Mouse (Mus musculus) intestine, embryonic 15.5 days (tissue): Measurements from ENCODE around the gene Apoc1. TPM values are rescaled to one million over a fixed set of nuclear protein-coding genes. Genes with fewer than 3 reads are reported as not detected.
"Not testable (repeated sequence)": the region's sequence is repeated elsewhere in the genome, so short reads cannot be mapped to it uniquely, and the experiment has no call there.

Source experiments
- ATAC-seq: fragments of 200-750 bp; cut with Nextera tagmentation; 2 replicates; pipeline ENCODE4 v1.8.0; 2017; ENCODE audit warnings: moderate TSS enrichment, moderate library complexity
- H3K27ac ChIP-seq: fragments of 300-500 bp; sonication (generic); 2 replicates; pipeline ENCODE4 v1.5.1; 2015; ENCODE audit warnings: mild to moderate bottlenecking, inconsistent platforms
- H3K27me3 ChIP-seq: fragments of 300-500 bp; sonication (generic); replicated peaks from 2 replicates; pipeline ENCODE4 v1.6.1; 2015; ENCODE audit warnings: inconsistent platforms
- H3K36me3 ChIP-seq: fragments of 300-500 bp; sonication (generic); 2 replicates; pipeline ENCODE4 v1.6.1; 2015; ENCODE audit warnings: inconsistent platforms
- H3K4me1 ChIP-seq: fragments of 300-500 bp; sonication (generic); replicated peaks from 2 replicates; pipeline ENCODE4 v1.6.1; 2015; ENCODE audit warnings: inconsistent platforms
- H3K4me2 ChIP-seq: fragments of 300-500 bp; sonication (generic); replicated peaks from 2 replicates; pipeline ENCODE4 v1.6.1; 2015; ENCODE audit warnings: mild to moderate bottlenecking, inconsistent platforms
- H3K4me3 ChIP-seq: fragments of 300-500 bp; sonication (generic); replicated peaks from 2 replicates; pipeline ENCODE4 v1.5.1; 2015; ENCODE audit warnings: inconsistent platforms
- H3K9ac ChIP-seq: fragments of 300-500 bp; sonication (generic); 2 replicates; pipeline ENCODE4 v1.6.1; 2015; ENCODE audit warnings: inconsistent platforms
- H3K9me3 ChIP-seq: fragments of 300-500 bp; sonication (generic); 2 replicates; pipeline ENCODE4 v1.6.1; 2016; ENCODE audit warnings: inconsistent platforms
- WGBS: fragments of 180-500 bp; shearing (Covaris S2); methylation state at CpG from one replicate; pipeline ENCODE4 v1.1.7; 2015; 5-methylcytosine and 5-hydroxymethylcytosine counted together
- polyA plus RNA-seq: library from polyadenylated mRNA; unstranded; fragments of >200 nt; fragmentation: Nextera tagmentation; extraction: Ambion mirVana; gene quantifications from 2 replicates; pipeline ENCODE4 v1.2.1, GENCODE M21; 2015

Gene Apoc1
- polyA plus RNA-seq, 1 experiment from 2014 or later: 27.1 TPM

- no peak overlapping the region for H3K27ac ChIP-seq
- H3K4me3 ChIP-seq: no peak overlapping the region
- 70% methylated on average over 6 of the region's 6 CpGs for WGBS
These were observed 1.0 kb downstream of the Apoc1 start for GRCm38 (mm10) chr7:19691434-19691833.

GRCm38 (mm10) chr7:19690845-19691244, 1.6 kb downstream of the Apoc1 start:
- H3K27ac ChIP-seq: no peak overlapping the region
- H3K9ac ChIP-seq: no peak overlapping the region
- no peaks in the 10 kb centered on the region for H3K9me3 ChIP-seq
- H3K4me1 ChIP-seq: peaks cover 30% of the 10 kb centered on the region
- 81% methylated on average over 4 of the region's 4 CpGs for WGBS
- no peaks in the 10 kb centered on the region for H3K27me3 ChIP-seq
- H3K4me3 ChIP-seq: no peak overlapping the region
- ATAC-seq: no peak
- H3K36me3 ChIP-seq: no peaks in the 10 kb centered on the region
- no peak overlapping the region for H3K4me2 ChIP-seq

More at GRCm38 (mm10) chr7:19691434-19691833, 1.0 kb downstream of the Apoc1 start:
- peak overlapping the region; percentile 6; the same call in 1 of the 2 replicates for H3K4me2 ChIP-seq
- no peaks in the 10 kb centered on the region for H3K36me3 ChIP-seq
- no peaks in the 10 kb centered on the region for H3K27me3 ChIP-seq
- H3K9me3 ChIP-seq: no peaks in the 10 kb centered on the region
- no peak for ATAC-seq
- peaks cover 30% of the 10 kb centered on the region for H3K4me1 ChIP-seq
- H3K9ac ChIP-seq: no peak overlapping the region

- H3K4me2 ChIP-seq: no peak overlapping the region
- no peaks in the 10 kb centered on the region for H3K9me3 ChIP-seq
- no peak for ATAC-seq
- H3K4me3 ChIP-seq: no peak overlapping the region
- no peak overlapping the region for H3K27ac ChIP-seq
- no peaks in the 10 kb centered on the region for H3K27me3 ChIP-seq
- H3K36me3 ChIP-seq: no peaks in the 10 kb centered on the region
- WGBS: 89% methylated on average over 2 of the region's 2 CpGs
- peaks cover 15% of the 10 kb centered on the region for H3K4me1 ChIP-seq
- H3K9ac ChIP-seq: no peak overlapping the region
These were observed 3.8 kb downstream of the Apoc1 start for GRCm38 (mm10) chr7:19688611-19689010.

GRCm38 (mm10) chr7:19688101-19688500, 4.4 kb downstream of the Apoc1 start:
- Histone ChIP-seq H3K9ac (no peak overlapping the region), H3K36me3 (no peaks in the 10 kb centered on the region), H3K4me1 (peaks cover 10% of the 10 kb centered on the region), H3K4me2 (no peak overlapping the region), H3K27me3 (no peaks in the 10 kb centered on the region), H3K27ac (no peak overlapping the region), H3K4me3 (no peak overlapping the region), H3K9me3 (no peaks in the 10 kb centered on the region)
- no peak for ATAC-seq
- 92% methylated on average over 10 of the region's 10 CpGs for WGBS

GRCm38 (mm10) chr7:19686927-19687583, 5.4 kb downstream of the Apoc1 start:
- 72% methylated on average over 8 of the region's 8 CpGs for whole genome bisulfite sequencing
- H3K9me3 ChIP-seq, H3K4me1 ChIP-seq, H3K9ac ChIP-seq, H3K27me3 ChIP-seq, H3K36me3 ChIP-seq, H3K4me2 ChIP-seq, H3K27ac ChIP-seq, H3K4me3 ChIP-seq: not testable (repeated sequence)
- ATAC-seq: 0 out of 2 replicates have a peak, but pooled peaks have one; percentile 15

GRCm38 (mm10) chr7:19686521-19686920, 5.9 kb downstream of the Apoc1 start:
- Histone ChIP-seq H3K27ac (no peak overlapping the region), H3K9ac (no peak overlapping the region), H3K4me2 (no peak overlapping the region), H3K4me3 (no peak overlapping the region), H3K4me1 (no peaks in the 10 kb centered on the region), H3K36me3 (no peaks in the 10 kb centered on the region), H3K27me3 (no peaks in the 10 kb centered on the region), H3K9me3 (no peaks in the 10 kb centered on the region)
- peak; percentile 39; the same call in 1 of the 2 replicates for ATAC-seq
- WGBS: 75% methylated on average over 6 of the region's 6 CpGs

GRCm38 (mm10) chr7:19685374-19685773, 7.1 kb downstream of the Apoc1 start:
- H3K9me3 ChIP-seq: no peaks in the 10 kb centered on the region
- H3K27ac ChIP-seq: no peak overlapping the region
- H3K4me1 ChIP-seq: no peaks in the 10 kb centered on the region
- no peak overlapping the region for H3K9ac ChIP-seq
- H3K4me2 ChIP-seq: no peak overlapping the region
- 46% methylated on average over 4 of the region's 4 CpGs for WGBS
- no peak for ATAC-seq
- no peak overlapping the region for H3K4me3 ChIP-seq
- H3K36me3 ChIP-seq: no peaks in the 10 kb centered on the region
- H3K27me3 ChIP-seq: no peaks in the 10 kb centered on the region

- 83% methylated on average over 6 of the region's 6 CpGs for WGBS
- no peaks in the 10 kb centered on the region for H3K27me3 ChIP-seq
These were observed 8.7 kb downstream of the Apoc1 start for GRCm38 (mm10) chr7:19683771-19684201.

GRCm38 (mm10) chr7:19682979-19683378, 9.5 kb downstream of the Apoc1 start:
- no peak overlapping the region for H3K9ac ChIP-seq
- H3K27ac ChIP-seq: no peak overlapping the region
- ATAC-seq: no peak

More at GRCm38 (mm10) chr7:19683771-19684201, 8.7 kb downstream of the Apoc1 start:
- Histone ChIP-seq H3K9me3 (no peaks in the 10 kb centered on the region), H3K4me2 (no peak overlapping the region), H3K27ac (no peak overlapping the region), H3K9ac (no peak overlapping the region), H3K4me3 (no peak overlapping the region), H3K36me3 (no peaks in the 10 kb centered on the region), H3K4me1 (no peaks in the 10 kb centered on the region)
- no peak for ATAC-seq

GRCm38 (mm10) chr7:19681202-19681694, 11.2 kb downstream of the Apoc1 start, which contains the start of the genes Gm44805 and Apoc4:
Gm44805 (minus strand) TSS chr7:19681423.
Apoc4 (minus strand) TSS chr7:19681479.
- no peaks in the 10 kb centered on the region for H3K9me3 ChIP-seq
- WGBS: 59% methylated on average over 8 of the region's 8 CpGs
- H3K27ac ChIP-seq: no peak within 1 kb of the TSS
- no peak within 1 kb of the TSS for H3K9ac ChIP-seq
- no peaks in the 10 kb centered on the region for H3K36me3 ChIP-seq
- no peak within 1 kb of the TSS for H3K4me3 ChIP-seq
- no peak within 1 kb of the TSS for H3K4me2 ChIP-seq
- no peak for ATAC-seq
- no peaks in the 10 kb centered on the region for H3K27me3 ChIP-seq
- 0 out of 2 replicates have a peak, but pooled peaks cover 7% of the 10 kb centered on the region for H3K4me1 ChIP-seq

More at GRCm38 (mm10) chr7:19682979-19683378, 9.5 kb downstream of the Apoc1 start:
- H3K36me3 ChIP-seq: no peaks in the 10 kb centered on the region
- H3K9me3 ChIP-seq: no peaks in the 10 kb centered on the region
- H3K4me1 ChIP-seq: no peaks in the 10 kb centered on the region
- H3K4me2 ChIP-seq: no peak overlapping the region
- H3K27me3 ChIP-seq: no peaks in the 10 kb centered on the region
- H3K4me3 ChIP-seq: no peak overlapping the region
- WGBS: 69% methylated on average over 3 of the region's 3 CpGs

GRCm38 (mm10) chr7:19680702-19681101, 11.8 kb downstream of the Apoc1 start:
- ATAC-seq: peak; percentile 44
- WGBS: 69% methylated on average over 2 of the region's 2 CpGs
- Histone ChIP-seq H3K27ac (no peak overlapping the region), H3K4me1 (0 out of 2 replicates have a peak, but pooled peaks cover 7% of the 10 kb centered on the region), H3K27me3 (no peaks in the 10 kb centered on the region), H3K9me3 (no peaks in the 10 kb centered on the region), H3K4me2 (no peak overlapping the region), H3K9ac (no peak overlapping the region), H3K36me3 (no peaks in the 10 kb centered on the region), H3K4me3 (no peak overlapping the region)

GRCm38 (mm10) chr7:19678901-19679300, 13.6 kb downstream of the Apoc1 start:
- Histone ChIP-seq H3K4me3 (no peak overlapping the region), H3K27ac (no peak overlapping the region), H3K36me3 (no peaks in the 10 kb centered on the region), H3K9ac (no peak overlapping the region), H3K4me2 (no peak overlapping the region), H3K9me3 (no peaks in the 10 kb centered on the region), H3K27me3 (no peaks in the 10 kb centered on the region), H3K4me1 (0 out of 2 replicates have a peak, but pooled peaks cover 7% of the 10 kb centered on the region)
- WGBS: 84% methylated on average over 3 of the region's 3 CpGs
- ATAC-seq: no peak

GRCm38 (mm10) chr7:19677872-19678271, 14.6 kb downstream of the Apoc1 start, which contains the start of gene Apoc2:
Apoc2 (minus strand) TSS chr7:19677941.
- H3K27ac ChIP-seq: peak within 1 kb of the TSS; percentile 24; the same call in 1 of the 2 replicates
- ATAC-seq: peak; percentile 54
- no peak within 1 kb of the TSS for H3K4me3 ChIP-seq
- H3K9ac ChIP-seq: no peak within 1 kb of the TSS
- no peaks in the 10 kb centered on the region for H3K36me3 ChIP-seq
- H3K4me1 ChIP-seq: 0 out of 2 replicates have a peak, but pooled peaks cover 7% of the 10 kb centered on the region
- 60% methylated on average over 8 of the region's 8 CpGs for WGBS
- no peaks in the 10 kb centered on the region for H3K9me3 ChIP-seq
- H3K27me3 ChIP-seq: no peaks in the 10 kb centered on the region
- H3K4me2 ChIP-seq: no peak within 1 kb of the TSS
